Mouse (Mus musculus) effector memory CD4-positive, alpha-beta T cell, adult 5 months (primary cell): ENCODE results near the gene Vmn2r110. TPM values are rescaled to one million over a fixed set of nuclear protein-coding genes. Genes with fewer than 3 reads are reported as not detected.

Experiments
- polyA plus RNA-seq: library from polyadenylated mRNA; unstranded; fragments of 100-300 nt; shearing (Covaris generic); gene quantifications from one replicate; pipeline ENCODE4 v1.2.1, GENCODE M21; 2017

The Vmn2r110 gene
- 0.05 TPM for polyA plus RNA-seq

GRCm38 (mm10) chr17:20596323-20596722, at the start of gene Vmn2r110:
Gene Vmn2r110 (minus strand): TSS chr17:20596423.

GRCm38 (mm10) chr17:20624777-20625176, 28.6 kb upstream of the Vmn2r110 start, which contains the start of gene Fpr-rs3:
Gene Fpr-rs3 (minus strand): TSS chr17:20624877.

GRCm38 (mm10) chr17:20564656-20565055, 31.6 kb downstream of the Vmn2r110 start, which contains the start of gene Vmn2r109:
Gene Vmn2r109 (minus strand): TSS chr17:20564756.

Other genes with a start within 250 kb of the Vmn2r110 start
- gene Vmn1r224, start 182.3 kb downstream of the Vmn2r110 start, polyA plus RNA-seq: not detected
- not detected for gene Vmn2r108, start 115.1 kb downstream of the Vmn2r110 start, polyA plus RNA-seq
- not detected for gene Vmn1r225, start 98.3 kb downstream of the Vmn2r110 start, polyA plus RNA-seq
- not detected for gene Vmn2r109, start 31.7 kb downstream of the Vmn2r110 start, polyA plus RNA-seq
- gene Fpr-rs3, start 28.5 kb upstream of the Vmn2r110 start, polyA plus RNA-seq: 0.36 TPM
- gene Vmn1r226, start 86.4 kb upstream of the Vmn2r110 start, polyA plus RNA-seq: not detected
- not detected for gene Vmn1r227, start 133.4 kb upstream of the Vmn2r110 start, polyA plus RNA-seq
- gene Vmn1r228, start 189.7 kb upstream of the Vmn2r110 start, polyA plus RNA-seq: not detected
- gene Vmn1r229, start 215.1 kb upstream of the Vmn2r110 start, polyA plus RNA-seq: 0.04 TPM
- gene Vmn1r230, start 244.0 kb upstream of the Vmn2r110 start, polyA plus RNA-seq: not detected